Mouse (Mus musculus): Measurements from ENCODE around the gene 1600002K03Rik.

DNA sequence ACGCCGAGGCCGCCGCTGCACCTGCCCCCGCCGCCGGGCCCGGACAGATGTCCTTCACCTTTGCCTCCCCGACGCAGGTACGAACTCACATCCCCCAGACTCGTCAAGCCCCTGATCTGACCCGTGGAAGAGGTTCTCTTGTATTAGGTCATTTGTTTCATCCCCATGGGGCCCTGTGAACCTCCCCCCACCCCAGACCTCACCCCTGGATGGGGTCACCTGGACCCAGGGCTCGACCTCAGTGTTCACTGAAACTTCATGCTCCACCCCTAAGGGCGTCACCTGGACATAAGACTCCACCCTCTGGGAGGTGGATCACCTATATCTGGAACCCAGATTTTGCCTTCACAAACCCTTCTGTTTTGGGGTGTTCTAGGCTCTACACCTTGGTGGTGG lies 30.2 kb upstream of the 1600002K03Rik start:
- TF ChIP-seq POLR2A (IDR thresholded peaks at IDR 0.05; ENCODE audit: extremely low read depth, insufficient read depth, low read length) (no peak), CTCF (IDR thresholded peaks at IDR 0.05; ENCODE audit: extremely low read depth, insufficient read depth, low read length) (no peak)
